Mouse (Mus musculus): ENCODE results near the gene Ccl9.

DNA sequence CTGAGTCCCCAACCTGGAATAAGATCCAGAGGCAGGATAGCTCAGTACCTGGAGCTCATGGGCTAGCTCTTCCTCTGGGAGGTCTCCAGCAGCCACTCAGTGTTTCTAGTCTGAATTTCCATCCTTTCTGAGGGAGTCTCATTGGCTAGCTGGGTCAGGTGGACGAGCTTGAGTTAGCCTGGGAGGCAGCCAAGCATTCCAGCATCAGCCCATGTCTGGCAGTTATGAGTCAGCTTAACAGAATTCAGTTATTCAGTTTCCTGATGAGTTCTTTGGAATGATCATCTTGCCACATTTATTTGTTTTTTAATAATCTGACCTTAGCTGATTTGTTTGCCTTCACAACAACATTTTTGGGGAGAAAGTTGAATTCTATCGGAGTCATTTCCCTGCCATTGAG lies 14.7 kb downstream of the Ccl9 start:
- no peak for TF ChIP-seq GATA1 (IDR thresholded peaks at IDR 0.05; ENCODE audit: low read length)
- TF ChIP-seq TAL1 (IDR thresholded peaks at IDR 0.05; ENCODE audit: low read length): no peak

Data from erythroblast, embryonic 14.5 days (primary cell).